Mouse (Mus musculus): ENCODE data around the gene Vmn1r115. TPM values are rescaled to one million over a fixed set of nuclear protein-coding genes. Genes with fewer than 3 reads are reported as not detected.
"Not testable (repeated sequence)": the region's sequence is repeated elsewhere in the genome, so short reads cannot be mapped to it uniquely, and the experiment has no call there.

The Vmn1r115 gene
- total RNA-seq (2021): not detected
- long read RNA-seq, experiment 1: 0 reads
- long read RNA-seq, experiment 2: 0 reads

DNA sequence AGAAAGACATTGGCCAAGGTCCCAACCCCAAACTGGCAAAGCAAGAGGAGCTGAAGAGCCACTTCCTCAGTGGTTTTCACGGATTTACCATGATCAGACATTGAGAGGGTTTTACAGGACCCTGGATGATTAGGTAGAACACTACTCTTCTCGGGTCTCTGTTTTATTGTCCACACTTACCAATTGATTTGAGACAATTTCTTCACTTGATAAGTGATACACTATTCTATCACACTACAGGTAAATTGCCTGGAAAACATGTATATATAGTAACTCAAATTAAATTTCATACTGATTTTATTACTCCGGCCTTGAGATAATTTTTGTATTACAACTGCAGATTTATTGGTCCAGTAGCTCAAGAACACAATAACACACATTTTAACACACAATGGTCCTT is at the start of gene Vmn1r115:
TSS of gene Vmn1r115 (minus strand) at position 101 of the 400 bp plus-strand sequence.
- H3K27ac ChIP-seq; intact Hi-C loops (cut with DNase I); DNase-seq; H3K4me3 ChIP-seq: not testable (repeated sequence)

DNA sequence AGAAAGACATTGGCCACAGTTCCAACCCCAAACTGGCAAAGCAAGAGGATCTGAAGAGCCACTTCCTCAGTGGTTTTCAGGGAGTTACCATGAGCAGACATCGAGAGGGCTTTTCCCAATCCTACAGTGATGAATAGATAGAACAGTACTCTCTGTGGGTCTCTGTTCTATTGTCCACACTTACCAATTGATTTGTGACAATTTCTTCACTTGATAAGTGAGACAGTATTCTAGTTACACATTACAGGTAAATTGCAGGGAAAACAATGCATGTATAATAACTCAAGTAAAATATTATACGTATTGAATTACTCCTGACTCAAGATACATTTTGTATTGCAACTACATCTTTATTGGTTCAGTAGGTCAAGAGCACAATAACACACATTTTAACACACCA is 39.2 kb upstream of the Vmn1r115 start, which contains the start of gene Vmn1r117:
TSS of gene Vmn1r117 (minus strand) at position 101 of the 400 bp plus-strand sequence.
- H3K4me3 ChIP-seq; intact Hi-C loops (cut with DNase I); H3K27ac ChIP-seq; DNase-seq: not testable (repeated sequence)

DNA sequence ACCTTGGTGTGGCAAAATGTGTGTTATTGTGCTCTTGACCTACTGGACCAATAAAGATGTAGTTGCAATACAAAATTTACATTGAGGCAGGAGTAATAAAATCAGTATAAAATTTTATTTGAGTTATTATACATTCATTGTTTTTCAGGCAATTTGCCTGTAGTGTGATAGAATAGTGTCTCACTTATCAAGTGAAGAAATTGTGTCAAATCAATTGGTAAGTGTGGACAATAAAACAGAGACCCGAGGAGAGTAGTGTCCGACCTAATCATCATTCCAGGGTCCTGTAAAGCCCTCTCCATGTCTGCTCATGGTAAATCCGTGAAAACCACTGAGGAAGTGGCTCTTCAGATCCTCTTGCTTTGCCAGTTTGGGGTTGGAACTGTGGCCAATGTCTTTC is 27.2 kb upstream of the Vmn1r115 start, which contains the start of gene Vmn1r116:
TSS of gene Vmn1r116 (plus strand) at position 301 of the 400 bp plus-strand sequence.
- H3K4me3 ChIP-seq; DNase-seq; intact Hi-C loops (cut with DNase I); H3K27ac ChIP-seq: not testable (repeated sequence)

DNA sequence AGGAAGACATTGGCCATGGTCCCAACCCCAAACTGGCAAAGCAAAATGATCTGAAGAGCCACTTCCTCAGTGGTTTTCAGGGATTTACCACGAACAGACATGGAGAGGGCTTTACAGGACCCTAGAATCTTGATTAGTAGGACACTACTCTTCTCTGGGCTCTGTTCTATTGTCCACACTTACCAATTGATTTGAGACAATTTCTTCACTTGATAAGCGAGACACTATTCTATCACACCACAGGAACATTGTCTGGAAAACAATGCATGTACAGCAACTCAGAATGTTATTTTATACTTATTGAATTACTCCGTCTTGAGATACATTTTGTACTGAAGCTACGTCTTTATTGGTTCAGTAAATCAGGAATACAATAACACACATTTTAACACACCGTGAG is 32.7 kb downstream of the Vmn1r115 start, which contains the start of gene Vmn1r114:
TSS of gene Vmn1r114 (minus strand) at position 101 of the 400 bp plus-strand sequence.
- H3K27ac ChIP-seq; DNase-seq; H3K4me3 ChIP-seq; intact Hi-C loops (cut with DNase I): not testable (repeated sequence)

Other genes starting within 250 kb of the Vmn1r115 start
- gene Gm4513, start 246.0 kb downstream of the Vmn1r115 start, total RNA-seq (2021): not detected
- gene Vmn1r107, start 176.1 kb downstream of the Vmn1r115 start, total RNA-seq (2021): not detected
- not detected for gene Vmn1r111, start 141.8 kb downstream of the Vmn1r115 start, total RNA-seq (2021)
- gene Gm10668, start 114.4 kb downstream of the Vmn1r115 start, total RNA-seq (2021): not detected
- gene Vmn1r112, start 73.8 kb downstream of the Vmn1r115 start, total RNA-seq (2021): not detected
- gene Vmn1r113, start 57.7 kb downstream of the Vmn1r115 start, total RNA-seq (2021): not detected
- not detected for gene Vmn1r114, start 32.8 kb downstream of the Vmn1r115 start, total RNA-seq (2021)
- not detected for gene Vmn1r116, start 27.3 kb upstream of the Vmn1r115 start, total RNA-seq (2021)
- gene Vmn1r117, start 39.1 kb upstream of the Vmn1r115 start, total RNA-seq (2021): not detected
- gene Vmn1r118, start 67.4 kb upstream of the Vmn1r115 start, total RNA-seq (2021): not detected
- gene Vmn1r119, start 167.5 kb upstream of the Vmn1r115 start, total RNA-seq (2021): not detected
- not detected for gene Vmn1r120, start 208.8 kb upstream of the Vmn1r115 start, total RNA-seq (2021)